Mouse (Mus musculus) cerebellum, adult 18-20 months (tissue): ENCODE measurements around the gene Ankrd24.

Experiments
- DNase-seq, 2 experiments: peaks; one replicate each; pipeline ENCODE4 v3.0.0; 2021

The Ankrd24 gene

GRCm38 (mm10) chr10:81628390-81628789, at the start of gene Ankrd24:
Ankrd24 (plus strand) TSS chr10:81628540.
- peak in 1 of 2 experiments; percentile 20 for DNase-seq

GRCm38 (mm10) chr10:81579967-81580366, 48.4 kb upstream of the Ankrd24 start:
- DNase-seq: peak in 1 of 2 experiments; percentile 58

GRCm38 (mm10) chr10:81580441-81581070, 47.8 kb upstream of the Ankrd24 start:
- DNase-seq: no peak

GRCm38 (mm10) chr10:81583347-81583746, 45.0 kb upstream of the Ankrd24 start:
- no peak for DNase-seq

GRCm38 (mm10) chr10:81588739-81589138, 39.6 kb upstream of the Ankrd24 start:
- no peak for DNase-seq

GRCm38 (mm10) chr10:81591846-81592245, 36.5 kb upstream of the Ankrd24 start:
- peak in 1 of 2 experiments; percentile 54 for DNase-seq

- DNase-seq: peak in 1 of 2 experiments; percentile 21
Observed at GRCm38 (mm10) chr10:81592631-81593030, 35.7 kb upstream of the Ankrd24 start.

GRCm38 (mm10) chr10:81593223-81593622, 35.1 kb upstream of the Ankrd24 start:
- peak in 1 of 2 experiments; percentile 41 for DNase-seq

GRCm38 (mm10) chr10:81593935-81594334, 34.4 kb upstream of the Ankrd24 start:
- peak; percentile 65 to 75 for DNase-seq

- peak in 1 of 2 experiments; percentile 27 for DNase-seq
Observed at GRCm38 (mm10) chr10:81595599-81595998, 32.7 kb upstream of the Ankrd24 start.

- DNase-seq: peak in 1 of 2 experiments; percentile 7
Observed at GRCm38 (mm10) chr10:81596611-81597010, 31.7 kb upstream of the Ankrd24 start.

- DNase-seq: peak in 1 of 2 experiments; percentile 19
Observed at GRCm38 (mm10) chr10:81597137-81597950, 31.0 kb upstream of the Ankrd24 start.

- DNase-seq: peak in 1 of 2 experiments; percentile 5
Observed at GRCm38 (mm10) chr10:81598342-81598741, 30.0 kb upstream of the Ankrd24 start.

- DNase-seq: peak in 1 of 2 experiments; percentile 9
Observed at GRCm38 (mm10) chr10:81598871-81599270, 29.5 kb upstream of the Ankrd24 start.

- DNase-seq: peak in 1 of 2 experiments; percentile 4
Observed at GRCm38 (mm10) chr10:81599630-81600029, 28.7 kb upstream of the Ankrd24 start.

GRCm38 (mm10) chr10:81600096-81600495, 28.2 kb upstream of the Ankrd24 start:
- DNase-seq: peak in 1 of 2 experiments; percentile 8

- peak; percentile 93 for DNase-seq
Observed at GRCm38 (mm10) chr10:81600738-81601203, 27.6 kb upstream of the Ankrd24 start, which contains the start of gene Tle6. Tle6 (minus strand) TSS chr10:81601073.

- peak in 1 of 2 experiments; percentile 36 for DNase-seq
Observed at GRCm38 (mm10) chr10:81601396-81601905, 26.9 kb upstream of the Ankrd24 start.

- peak; percentile 56 to 61 for DNase-seq
Observed at GRCm38 (mm10) chr10:81602741-81603151, 25.6 kb upstream of the Ankrd24 start.

GRCm38 (mm10) chr10:81604019-81604967, 24.0 kb upstream of the Ankrd24 start:
- DNase-seq: peak in 1 of 2 experiments; percentile 44

GRCm38 (mm10) chr10:81604968-81605665, 23.2 kb upstream of the Ankrd24 start:
- DNase-seq: peak; percentile 88 to 92

GRCm38 (mm10) chr10:81605666-81605973, 22.7 kb upstream of the Ankrd24 start:
- DNase-seq: no peak
